10 mouse cellular contexts compared by ENCODE assay signal in the genomic region with DNA sequence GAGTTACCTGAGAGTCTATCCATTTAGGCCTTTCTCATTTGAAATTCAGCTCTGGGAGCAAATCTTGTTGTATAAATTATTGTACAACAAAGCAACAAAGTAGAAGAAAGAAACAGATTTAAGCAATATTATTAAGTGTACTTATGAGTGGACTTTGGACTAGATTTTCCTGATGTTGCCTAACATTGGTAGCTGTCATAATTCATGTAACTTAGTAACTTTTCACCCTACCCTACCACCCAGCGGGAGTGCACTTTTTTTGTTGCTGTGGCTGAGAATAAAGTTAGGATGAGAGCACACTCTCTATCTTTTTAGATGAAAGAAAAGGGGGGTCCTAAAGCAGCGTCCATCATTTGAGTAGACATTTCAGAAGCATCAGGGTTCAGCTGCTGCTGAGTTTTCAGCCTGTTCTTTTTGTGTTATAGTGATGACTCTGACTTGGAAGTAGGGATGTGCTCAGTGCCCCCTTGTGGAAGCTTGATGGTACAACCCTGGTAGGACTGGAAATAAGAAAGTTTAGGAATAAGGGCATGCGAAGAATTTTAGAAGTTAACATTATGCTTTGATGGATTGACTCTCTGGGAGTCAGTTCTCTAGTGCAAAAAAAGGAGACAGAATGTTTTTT. TPM values are rescaled to one million over a fixed set of nuclear protein-coding genes. Genes with fewer than 3 reads are reported as not detected.
DNase-seq lines count a peak whose midpoint lies in the region; ATAC-seq lines count a peak whose summit lies in the region.
"Had no signal": no experiment of that assay in that cellular context is flagged by ENCODE, and none has a peak within 500 bp of the region (broad histone marks: within the 10 kb centered on the region; RNA-seq: fewer than 3 reads in every experiment).

No protein-coding gene starts in this region.

- H3K36me3 ChIP-seq in embryonic facial prominence, embryonic 10.5 days (replicated peaks) = peaks cover 30% of the 10 kb centered on the region

- H3K27me3 ChIP-seq in embryonic facial prominence, embryonic 10.5 days (replicated peaks; ENCODE audit: low read depth, poor library complexity, severe bottlenecking) = no peaks in the 10 kb centered on the region
- H3K27me3 ChIP-seq: neural tube, embryonic 12.5 days had no signal

- peak; percentile 16 for DNase-seq in ovary, adult 18-20 months (ENCODE audit: low spot score)
- DNase-seq in ovary, postnatal 10 days (ENCODE audit: low spot score) = no peak
- DNase-seq in adrenal gland, postnatal 25 days = peak; percentile 46
- peak; percentile 45 for DNase-seq in embryonic facial prominence, embryonic 10.5 days (ENCODE audit: low spot score)
- DNase-seq in heart, postnatal 36 days = peak; percentile 41 to 52
- DNase-seq in layer of hippocampus, postnatal 14 days (ENCODE audit: low spot score in 2 of 2) = peak; percentile 36 to 74
- peak; percentile 25 for DNase-seq in thymus, postnatal 25 days

- H3K27ac ChIP-seq in embryonic facial prominence, embryonic 10.5 days (replicated peaks) = no peak overlapping the region
- H3K27ac ChIP-seq: neural tube, embryonic 12.5 days had no signal

- H3K9me3 ChIP-seq in embryonic facial prominence, embryonic 10.5 days = no peaks in the 10 kb centered on the region
- H3K9me3 ChIP-seq: neural tube, embryonic 12.5 days had no signal

- intact Hi-C loops in heart, postnatal 36 days (cut with DNase I) = loop anchor here (1.0 to 5.0 kb wide), 4 partner anchors 64 to 188 kb away; partner anchors contain the start of gene Vcl

- no peaks in the 10 kb centered on the region for H3K4me1 ChIP-seq in embryonic facial prominence, embryonic 10.5 days
- H3K4me1 ChIP-seq: neural tube, embryonic 12.5 days had no signal

- ATAC-seq in megakaryocyte progenitor cell, adult 5-6 weeks (replicated peaks; ENCODE audit: poor library complexity) = peak; percentile 87

- H3K4me3 ChIP-seq in embryonic facial prominence, embryonic 10.5 days = no peak overlapping the region
- H3K4me3 ChIP-seq: erythroblast, embryonic 14.5 days; neural tube, embryonic 12.5 days had no signal

- 60% methylated on average over 3 of the region's 3 CpGs for WGBS in embryonic facial prominence, embryonic 10.5 days

RNA-seq across cellular contexts. Expression of gene Ap3m1, which starts 59.1 kb away (rescaled TPM):
- total RNA-seq in adrenal gland, postnatal 25 days (2021) = 83.4 and 93.1 TPM in 2 replicates
- polyA plus RNA-seq in embryonic facial prominence, embryonic 10.5 days (2016; fragmentation: Nextera tagmentation; extraction: Ambion mirVana) = 84.8 and 87.7 TPM in 2 replicates
- 10 to 100 TPM; 58.0 to 62.9 TPM for total RNA-seq in heart, postnatal 36 days (2021)
- 10 to 100 TPM; 82.1 to 84.3 TPM for total RNA-seq in layer of hippocampus, postnatal 14 days (2021)
- total RNA-seq in megakaryocyte progenitor cell, adult 5-6 weeks (2015) = 56.9 and 71.1 TPM in 2 replicates
- 60.1 and 71.0 TPM in 2 replicates for total RNA-seq in megakaryocyte progenitor cell, adult 5-6 weeks (2017)

RNA-seq across cellular contexts. Expression of gene Adk, which starts 59.2 kb away (rescaled TPM):
- total RNA-seq in adrenal gland, postnatal 25 days (2021) = 108 and 122 TPM in 2 replicates
- 171 and 175 TPM in 2 replicates for polyA plus RNA-seq in embryonic facial prominence, embryonic 10.5 days (2016; fragmentation: Nextera tagmentation; extraction: Ambion mirVana)
- total RNA-seq in heart, postnatal 36 days (2021) = 100 to 1,000 TPM; 239 to 252 TPM
- 10 to 100 TPM; 67.5 to 69.7 TPM for total RNA-seq in layer of hippocampus, postnatal 14 days (2021)
- 100 and 106 TPM in 2 replicates for total RNA-seq in megakaryocyte progenitor cell, adult 5-6 weeks (2015)
- 104 and 129 TPM in 2 replicates for total RNA-seq in megakaryocyte progenitor cell, adult 5-6 weeks (2017)
